27 mouse cellular contexts compared by ENCODE assay signal in the genomic region with DNA sequence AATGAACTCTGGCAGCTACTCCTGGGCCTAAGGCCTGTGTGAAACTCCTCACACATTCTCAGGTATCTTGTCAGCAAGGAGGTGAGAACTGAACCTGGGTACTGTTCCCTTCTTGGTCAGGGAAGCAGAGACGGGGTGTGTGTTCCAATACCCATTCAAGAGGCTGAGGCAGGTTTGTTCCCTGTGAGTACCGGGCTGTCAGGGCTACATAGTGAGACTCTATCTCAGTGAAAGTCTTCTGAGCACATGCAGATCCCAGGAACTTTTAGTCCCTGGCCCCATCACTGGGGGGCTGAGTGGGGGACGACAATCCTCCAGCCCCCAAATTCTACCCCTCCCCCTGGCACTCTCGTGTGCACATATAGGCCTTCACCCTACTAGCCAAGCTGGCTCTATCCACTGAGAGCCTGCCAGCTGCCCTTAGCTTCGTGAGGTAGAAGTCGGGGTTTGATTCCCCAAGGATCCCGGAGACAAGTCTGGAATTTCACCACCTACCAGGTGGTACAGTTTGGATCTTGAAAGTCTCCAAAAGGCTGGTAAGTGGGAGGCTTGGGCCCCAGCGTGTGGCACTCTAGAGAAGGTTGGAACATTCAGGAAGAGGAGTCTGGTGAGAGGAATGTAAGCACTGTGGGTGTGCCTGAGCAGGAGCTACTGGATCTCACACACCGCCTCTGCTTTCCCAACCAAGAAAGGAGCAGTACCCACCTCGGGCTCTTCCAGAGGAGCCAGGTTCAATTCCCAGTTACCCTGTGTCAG. TPM values are rescaled to one million over a fixed set of nuclear protein-coding genes. Genes with fewer than 3 reads are reported as not detected.
DNase-seq lines count a peak whose midpoint lies in the region; ATAC-seq lines count a peak whose summit lies in the region.
"Had no signal": no experiment of that assay in that cellular context is flagged by ENCODE, and none has a peak within 500 bp of the region (broad histone marks: within the 10 kb centered on the region; RNA-seq: fewer than 3 reads in every experiment).

No protein-coding gene starts in this region.

- H3K4me3 ChIP-seq in forebrain, embryonic 11.5 days (ENCODE audit: low read depth, low read length) = no peak overlapping the region
- no peak overlapping the region for H3K4me3 ChIP-seq in forebrain, embryonic 10.5 days
- no peak overlapping the region for H3K4me3 ChIP-seq in heart, embryonic 10.5 days
- no peak overlapping the region for H3K4me3 ChIP-seq in liver, embryonic 13.5 days (replicated peaks)
- H3K4me3 ChIP-seq in liver, embryonic 11.5 days (ENCODE audit: low read depth, low read length) = no peak overlapping the region
- H3K4me3 ChIP-seq: embryonic facial prominence, embryonic 12.5 days; embryonic facial prominence, embryonic 15.5 days; forebrain, embryonic 13.5 days; heart, embryonic 13.5 days; hindbrain, embryonic 12.5 days; hindbrain, embryonic 15.5 days; intestine, embryonic 15.5 days had no signal

- H3K27me3 ChIP-seq in forebrain, embryonic 11.5 days (ENCODE audit: control insufficient read depth, insufficient read depth, low read length) = no peaks in the 10 kb centered on the region
- no peaks in the 10 kb centered on the region for H3K27me3 ChIP-seq in forebrain, embryonic 10.5 days (ENCODE audit: poor library complexity, severe bottlenecking)
- no peaks in the 10 kb centered on the region for H3K27me3 ChIP-seq in heart, embryonic 10.5 days (ENCODE audit: insufficient read depth, poor library complexity, severe bottlenecking)
- H3K27me3 ChIP-seq in liver, embryonic 13.5 days = no peaks in the 10 kb centered on the region
- no peaks in the 10 kb centered on the region for H3K27me3 ChIP-seq in liver, embryonic 11.5 days (replicated peaks; ENCODE audit: control insufficient read depth, insufficient read depth, low read length)
- H3K27me3 ChIP-seq: embryonic facial prominence, embryonic 12.5 days; embryonic facial prominence, embryonic 15.5 days; forebrain, embryonic 13.5 days; heart, embryonic 13.5 days; hindbrain, embryonic 12.5 days; hindbrain, embryonic 15.5 days; intestine, embryonic 15.5 days had no signal

- no peak for ATAC-seq in forebrain, embryonic 11.5 days (replicated peaks; ENCODE audit: low FRiP score)
- ATAC-seq in liver, embryonic 13.5 days (ENCODE audit: low read depth) = no peak
- no peak for ATAC-seq in liver, embryonic 11.5 days (replicated peaks; ENCODE audit: low FRiP score)
- ATAC-seq: activated CD4-positive, CD25-positive, alpha-beta regulatory T cell, adult 4 months; forebrain, embryonic 13.5 days; forebrain, embryonic 16.5 days; intestine, embryonic 15.5 days had no signal

- no peaks in the 10 kb centered on the region for H3K9me3 ChIP-seq in forebrain, embryonic 11.5 days (ENCODE audit: control insufficient read depth, low read length)
- no peaks in the 10 kb centered on the region for H3K9me3 ChIP-seq in forebrain, embryonic 10.5 days
- H3K9me3 ChIP-seq in heart, embryonic 10.5 days = no peaks in the 10 kb centered on the region
- H3K9me3 ChIP-seq in liver, embryonic 13.5 days (replicated peaks) = no peaks in the 10 kb centered on the region
- no peaks in the 10 kb centered on the region for H3K9me3 ChIP-seq in liver, embryonic 11.5 days (ENCODE audit: control insufficient read depth, low read length)
- H3K9me3 ChIP-seq: embryonic facial prominence, embryonic 12.5 days; embryonic facial prominence, embryonic 15.5 days; forebrain, embryonic 13.5 days; heart, embryonic 13.5 days; hindbrain, embryonic 12.5 days; hindbrain, embryonic 15.5 days; intestine, embryonic 15.5 days had no signal

- DNase-seq in forebrain, embryonic 11.5 days (ENCODE audit: low spot score) = peak; percentile 35
- no peak for DNase-seq in forebrain, embryonic 10.5 days (ENCODE audit: extremely low spot score, low spot score)
- DNase-seq in heart, embryonic 10.5 days (ENCODE audit: low spot score) = peak; percentile 70
- no peak for DNase-seq in heart, postnatal 10 days
- DNase-seq in liver, embryonic 13.5 days = no peak
- no peak for DNase-seq in liver, embryonic 11.5 days (ENCODE audit: low spot score)
- DNase-seq in brain, adult 2 months (ENCODE audit: low read depth, low spot score) = peak; percentile 17
- DNase-seq in cerebellum, postnatal 10 days = no peak
- DNase-seq: adrenal gland, adult 8-10 months; adrenal gland, postnatal 25 days; cerebellum, adult 18-20 months; cerebellum, adult 9-10 months; cerebellum, postnatal 25 days; gastrocnemius, postnatal 10 days; gastrocnemius, postnatal 36 days had no signal

- 85% methylated on average over 10 of the region's 10 CpGs for WGBS in forebrain, embryonic 11.5 days
- 83% methylated on average over 10 of the region's 10 CpGs for WGBS in forebrain, embryonic 10.5 days
- WGBS in heart, embryonic 10.5 days = 76% methylated on average over 10 of the region's 10 CpGs
- WGBS in liver, embryonic 13.5 days (ENCODE audit: insufficient replicate concordance) = 80% methylated on average over 10 of the region's 10 CpGs
- 86% methylated on average over 10 of the region's 10 CpGs for WGBS in liver, embryonic 11.5 days

- H3K27ac ChIP-seq in forebrain, embryonic 11.5 days (ENCODE audit: low read depth, low read length) = no peak overlapping the region
- no peak overlapping the region for H3K27ac ChIP-seq in forebrain, embryonic 10.5 days
- H3K27ac ChIP-seq in heart, embryonic 10.5 days = no peak overlapping the region
- peak overlapping the region; percentile 94; the same call in 1 of the 2 replicates for H3K27ac ChIP-seq in liver, embryonic 13.5 days
- H3K27ac ChIP-seq in liver, embryonic 11.5 days (ENCODE audit: low read depth, low read length) = no peak overlapping the region
- H3K27ac ChIP-seq: embryonic facial prominence, embryonic 12.5 days; embryonic facial prominence, embryonic 15.5 days; forebrain, embryonic 13.5 days; heart, embryonic 13.5 days; hindbrain, embryonic 12.5 days; hindbrain, embryonic 15.5 days; intestine, embryonic 15.5 days had no signal

- H3K4me1 ChIP-seq in forebrain, embryonic 11.5 days (replicated peaks; ENCODE audit: control insufficient read depth, insufficient read depth, low read length) = no peaks in the 10 kb centered on the region
- H3K4me1 ChIP-seq in forebrain, embryonic 10.5 days = no peaks in the 10 kb centered on the region
- peaks cover 12% of the 10 kb centered on the region for H3K4me1 ChIP-seq in heart, embryonic 10.5 days
- H3K4me1 ChIP-seq in liver, embryonic 13.5 days (replicated peaks) = peaks cover 51% of the 10 kb centered on the region
- H3K4me1 ChIP-seq in liver, embryonic 11.5 days (replicated peaks; ENCODE audit: control insufficient read depth, insufficient read depth, low read length) = peaks cover 25% of the 10 kb centered on the region
- H3K4me1 ChIP-seq: embryonic facial prominence, embryonic 12.5 days; embryonic facial prominence, embryonic 15.5 days; forebrain, embryonic 13.5 days; hindbrain, embryonic 12.5 days; hindbrain, embryonic 15.5 days had no signal

- intact Hi-C loops in heart, postnatal 10 days (cut with DNase I) = no loop called here

- no peaks in the 10 kb centered on the region for H3K36me3 ChIP-seq in forebrain, embryonic 11.5 days (ENCODE audit: control insufficient read depth, insufficient read depth, low read length)
- no peaks in the 10 kb centered on the region for H3K36me3 ChIP-seq in forebrain, embryonic 10.5 days (replicated peaks)
- H3K36me3 ChIP-seq in heart, embryonic 10.5 days = no peaks in the 10 kb centered on the region
- H3K36me3 ChIP-seq in liver, embryonic 13.5 days = peaks cover 6% of the 10 kb centered on the region
- H3K36me3 ChIP-seq in liver, embryonic 11.5 days (ENCODE audit: control insufficient read depth, insufficient read depth, low read length) = no peaks in the 10 kb centered on the region
- H3K36me3 ChIP-seq: embryonic facial prominence, embryonic 12.5 days; embryonic facial prominence, embryonic 15.5 days; heart, embryonic 13.5 days; hindbrain, embryonic 12.5 days; hindbrain, embryonic 15.5 days; intestine, embryonic 15.5 days had no signal

- H3K9ac ChIP-seq in forebrain, embryonic 11.5 days (ENCODE audit: low read length) = no peak overlapping the region
- H3K9ac ChIP-seq in liver, embryonic 13.5 days = 0 out of 2 replicates have a peak overlapping the region, but pooled peaks have one; percentile 29
- no peak overlapping the region for H3K9ac ChIP-seq in liver, embryonic 11.5 days (ENCODE audit: low read depth, low read length)
- H3K9ac ChIP-seq: embryonic facial prominence, embryonic 12.5 days; embryonic facial prominence, embryonic 15.5 days; forebrain, embryonic 13.5 days; heart, embryonic 13.5 days; hindbrain, embryonic 12.5 days; hindbrain, embryonic 15.5 days; intestine, embryonic 15.5 days had no signal

- no peak overlapping the region for H3K4me2 ChIP-seq in forebrain, embryonic 11.5 days (ENCODE audit: low read depth, low read length, severe bottlenecking)
- H3K4me2 ChIP-seq in liver, embryonic 13.5 days = no peak overlapping the region
- H3K4me2 ChIP-seq in liver, embryonic 11.5 days = no peak overlapping the region
- H3K4me2 ChIP-seq: embryonic facial prominence, embryonic 12.5 days; embryonic facial prominence, embryonic 15.5 days; forebrain, embryonic 13.5 days; heart, embryonic 13.5 days; hindbrain, embryonic 12.5 days; hindbrain, embryonic 15.5 days; intestine, embryonic 15.5 days had no signal

RNA-seq across cellular contexts. Expression of gene Gp9, which starts 2.9 kb away (rescaled TPM):
- 2.5 and 2.8 TPM in 2 replicates for polyA plus RNA-seq in forebrain, embryonic 11.5 days (2014; fragmentation: Nextera tagmentation; extraction: Ambion mirVana)
- polyA plus RNA-seq in forebrain, embryonic 10.5 days (2016; fragmentation: Nextera tagmentation; extraction: Ambion mirVana) = 2.5 and 3.2 TPM in 2 replicates
- polyA plus RNA-seq in heart, embryonic 10.5 days (2016; fragmentation: Nextera tagmentation; extraction: Ambion mirVana) = 4.8 and 6.2 TPM in 2 replicates
- total RNA-seq in heart, postnatal 10 days (2021) = 1 to 10 TPM in 1 of 2 experiments, under 1 TPM in 1; 0.72 to 1.3 TPM
- polyA plus RNA-seq in liver, embryonic 13.5 days (2015; fragmentation: Nextera tagmentation; extraction: Ambion mirVana) = 32.7 and 35.6 TPM in 2 replicates
- polyA plus RNA-seq in liver, embryonic 11.5 days (2014; fragmentation: Nextera tagmentation; extraction: Ambion mirVana) = 37.2 and 37.3 TPM in 2 replicates
- total RNA-seq: adrenal gland, postnatal 25 days; ES-E14; gastrocnemius, adult 18-20 months; gastrocnemius, postnatal 10 days; gastrocnemius, postnatal 36 days; granulocyte monocyte progenitor cell, adult 5-6 weeks had no signal
- polyA plus RNA-seq: activated CD4-positive, CD25-positive, alpha-beta regulatory T cell, adult 4 months had no signal

RNA-seq across cellular contexts. Expression of gene Rab43, which starts 31.2 kb away (rescaled TPM):
- 9.4 and 9.7 TPM in 2 replicates for polyA plus RNA-seq in forebrain, embryonic 11.5 days (2014; fragmentation: Nextera tagmentation; extraction: Ambion mirVana)
- 4.6 and 6.6 TPM in 2 replicates for polyA plus RNA-seq in forebrain, embryonic 10.5 days (2016; fragmentation: Nextera tagmentation; extraction: Ambion mirVana)
- polyA plus RNA-seq in heart, embryonic 10.5 days (2016; fragmentation: Nextera tagmentation; extraction: Ambion mirVana) = 4.4 and 5.1 TPM in 2 replicates
- total RNA-seq in heart, postnatal 10 days (2021) = 10 to 100 TPM; 16.9 to 26.4 TPM
- polyA plus RNA-seq in liver, embryonic 13.5 days (2015; fragmentation: Nextera tagmentation; extraction: Ambion mirVana) = 20.6 and 24.1 TPM in 2 replicates
- 20.4 and 21.4 TPM in 2 replicates for polyA plus RNA-seq in liver, embryonic 11.5 days (2014; fragmentation: Nextera tagmentation; extraction: Ambion mirVana)

RNA-seq across cellular contexts. Expression of gene Efcc1, which starts 50.1 kb away (rescaled TPM):
- 1.5 TPM in 2 replicates for polyA plus RNA-seq in forebrain, embryonic 11.5 days (2014; fragmentation: Nextera tagmentation; extraction: Ambion mirVana)
- polyA plus RNA-seq in forebrain, embryonic 10.5 days (2016; fragmentation: Nextera tagmentation; extraction: Ambion mirVana) = 0.84 TPM in 2 replicates
- 0.21 and 0.25 TPM in 2 replicates for polyA plus RNA-seq in heart, embryonic 10.5 days (2016; fragmentation: Nextera tagmentation; extraction: Ambion mirVana)
- 1 to 10 TPM; 2.8 to 3.0 TPM for total RNA-seq in heart, postnatal 10 days (2021)
- 0.16 and 0.35 TPM in 2 replicates for polyA plus RNA-seq in liver, embryonic 13.5 days (2015; fragmentation: Nextera tagmentation; extraction: Ambion mirVana)
- polyA plus RNA-seq in liver, embryonic 11.5 days (2014; fragmentation: Nextera tagmentation; extraction: Ambion mirVana) = 0.45 and 0.57 TPM in 2 replicates
- total RNA-seq: ES-E14 had no signal

RNA-seq across cellular contexts. Expression of gene Gm45140, which starts 54.9 kb away (rescaled TPM):
- polyA plus RNA-seq in forebrain, embryonic 11.5 days (2014; fragmentation: Nextera tagmentation; extraction: Ambion mirVana) = 2.7 and 5.0 TPM in 2 replicates
- polyA plus RNA-seq in forebrain, embryonic 10.5 days (2016; fragmentation: Nextera tagmentation; extraction: Ambion mirVana) = 2.1 TPM in 2 replicates
- 2.3 and 2.5 TPM in 2 replicates for polyA plus RNA-seq in heart, embryonic 10.5 days (2016; fragmentation: Nextera tagmentation; extraction: Ambion mirVana)
- total RNA-seq in heart, postnatal 10 days (2021) = 1 to 10 TPM; 1.6 to 2.9 TPM
- polyA plus RNA-seq in liver, embryonic 13.5 days (2015; fragmentation: Nextera tagmentation; extraction: Ambion mirVana) = 3.5 and 5.8 TPM in 2 replicates
- 5.6 and 7.8 TPM in 2 replicates for polyA plus RNA-seq in liver, embryonic 11.5 days (2014; fragmentation: Nextera tagmentation; extraction: Ambion mirVana)

RNA-seq across cellular contexts. Expression of gene Isy1, which starts 57.9 kb away (rescaled TPM):
- 64.0 and 73.8 TPM in 2 replicates for polyA plus RNA-seq in forebrain, embryonic 11.5 days (2014; fragmentation: Nextera tagmentation; extraction: Ambion mirVana)
- polyA plus RNA-seq in forebrain, embryonic 10.5 days (2016; fragmentation: Nextera tagmentation; extraction: Ambion mirVana) = 76.4 and 78.6 TPM in 2 replicates
- 31.6 and 44.0 TPM in 2 replicates for polyA plus RNA-seq in heart, embryonic 10.5 days (2016; fragmentation: Nextera tagmentation; extraction: Ambion mirVana)
- total RNA-seq in heart, postnatal 10 days (2021) = 10 to 100 TPM; 22.2 to 26.2 TPM
- 51.5 and 63.6 TPM in 2 replicates for polyA plus RNA-seq in liver, embryonic 13.5 days (2015; fragmentation: Nextera tagmentation; extraction: Ambion mirVana)
- 84.8 and 89.0 TPM in 2 replicates for polyA plus RNA-seq in liver, embryonic 11.5 days (2014; fragmentation: Nextera tagmentation; extraction: Ambion mirVana)

Comparison
In these comparisons a context has a peak if more than half of its experiments do, and no peak if none do; other contexts are left out.
1. DNase-seq: peak in forebrain, embryonic 11.5 days (single experiment), heart, embryonic 10.5 days (single experiment) and brain, adult 2 months (single experiment); none in forebrain, embryonic 10.5 days (single experiment), heart, postnatal 10 days (0 of 2), liver, embryonic 13.5 days (single experiment), liver, embryonic 11.5 days (single experiment) and cerebellum, postnatal 10 days (0 of 2).